Mouse (Mus musculus): Measurements from ENCODE around the gene Cirbp.

- TF ChIP-seq CTCF (IDR thresholded peaks at IDR 0.05; ENCODE audit: control insufficient read depth, insufficient read depth, insufficient replicate concordance, low read depth, low read length): no peak
- no peak for TF ChIP-seq POLR2A (IDR thresholded peaks at IDR 0.05; ENCODE audit: control insufficient read depth, low read depth, low read length)
Observed at GRCm38 (mm10) chr10:80118552-80118951, 47.2 kb upstream of the Cirbp start.

Measured in testis, adult 2 months (tissue).